Mouse (Mus musculus) forebrain, postnatal 0 days (tissue): ENCODE measurements around the gene Sdc4. TPM values are rescaled to one million over a fixed set of nuclear protein-coding genes. Genes with fewer than 3 reads are reported as not detected.

Experiments
- ATAC-seq: fragments of 200-750 bp; cut with Nextera tagmentation; 2 replicates; pipeline ENCODE4 v1.8.0; 2017; ENCODE audit warnings: mild to moderate bottlenecking, moderate library complexity
- DNase-seq: peaks from one replicate; pipeline ENCODE4 v3.0.0-alpha.2; 2015
- H3K27ac ChIP-seq: fragments of 300-500 bp; sonication (generic); 2 replicates; pipeline ENCODE4 v1.5.1; 2014; ENCODE audit warnings: low read depth, mild to moderate bottlenecking, antibody characterized with exemption, low read length, moderate library complexity, mixed read lengths
- H3K27me3 ChIP-seq: fragments of 300-500 bp; sonication (generic); 2 replicates; pipeline ENCODE4 v1.6.1; 2014; ENCODE audit warnings: mild to moderate bottlenecking, low read length, mixed read lengths; ENCODE audit not compliant: insufficient read depth
- H3K36me3 ChIP-seq: fragments of 300-500 bp; sonication (generic); 2 replicates; pipeline ENCODE4 v1.6.1; 2014; ENCODE audit warnings: mild to moderate bottlenecking, moderate library complexity; ENCODE audit not compliant: insufficient read depth
- H3K4me1 ChIP-seq: fragments of 300-500 bp; sonication (generic); 2 replicates; pipeline ENCODE4 v1.6.1; 2014; ENCODE audit warnings: antibody characterized with exemption; ENCODE audit not compliant: insufficient read depth
- H3K4me2 ChIP-seq: fragments of 300-500 bp; sonication (generic); 2 replicates; pipeline ENCODE4 v1.6.1; 2014; ENCODE audit warnings: low read depth, mild to moderate bottlenecking, moderate library complexity
- H3K4me3 ChIP-seq: fragments of 300-500 bp; sonication (generic); 2 replicates; pipeline ENCODE4 v1.5.1; 2014; ENCODE audit warnings: low read depth, low read length, mixed read lengths
- H3K9ac ChIP-seq: fragments of 300-500 bp; sonication (generic); 2 replicates; pipeline ENCODE4 v1.6.1; 2014; ENCODE audit warnings: mild to moderate bottlenecking
- H3K9me3 ChIP-seq: fragments of 300-500 bp; sonication (generic); 2 replicates; pipeline ENCODE4 v1.6.1; 2016; ENCODE audit warnings: low read length
- CTCF ChIP-seq: sonication (generic); IDR thresholded peaks from 2 replicates; pipeline ENCODE4 v1.5.1; 2016; ENCODE audit warnings: antibody characterized with exemption, control low read depth, low read depth
- WGBS: fragments of 180-500 bp; shearing (Covaris S2); extraction: QIAGEN DNeasy Blood & Tissue Kit; methylation state at CpG from one replicate; pipeline ENCODE4 v1.1.7; 2014; 5-methylcytosine and 5-hydroxymethylcytosine counted together
- polyA plus RNA-seq: library from polyadenylated mRNA; unstranded; fragments of >200 nt; fragmentation: Nextera tagmentation; extraction: Ambion mirVana; gene quantifications from 2 replicates; pipeline ENCODE4 v1.2.1, GENCODE M21; 2015
- total RNA-seq: library from RNA; depleted of rRNA; stranded (reverse); fragments of >200 nt; gene quantifications from 2 replicates; pipeline ENCODE4 v1.2.3, GENCODE M21; 2014

Gene Sdc4
- total and polyA plus RNA-seq, 2 experiments from 2014 or later = 14.0 to 16.5 TPM

DNA sequence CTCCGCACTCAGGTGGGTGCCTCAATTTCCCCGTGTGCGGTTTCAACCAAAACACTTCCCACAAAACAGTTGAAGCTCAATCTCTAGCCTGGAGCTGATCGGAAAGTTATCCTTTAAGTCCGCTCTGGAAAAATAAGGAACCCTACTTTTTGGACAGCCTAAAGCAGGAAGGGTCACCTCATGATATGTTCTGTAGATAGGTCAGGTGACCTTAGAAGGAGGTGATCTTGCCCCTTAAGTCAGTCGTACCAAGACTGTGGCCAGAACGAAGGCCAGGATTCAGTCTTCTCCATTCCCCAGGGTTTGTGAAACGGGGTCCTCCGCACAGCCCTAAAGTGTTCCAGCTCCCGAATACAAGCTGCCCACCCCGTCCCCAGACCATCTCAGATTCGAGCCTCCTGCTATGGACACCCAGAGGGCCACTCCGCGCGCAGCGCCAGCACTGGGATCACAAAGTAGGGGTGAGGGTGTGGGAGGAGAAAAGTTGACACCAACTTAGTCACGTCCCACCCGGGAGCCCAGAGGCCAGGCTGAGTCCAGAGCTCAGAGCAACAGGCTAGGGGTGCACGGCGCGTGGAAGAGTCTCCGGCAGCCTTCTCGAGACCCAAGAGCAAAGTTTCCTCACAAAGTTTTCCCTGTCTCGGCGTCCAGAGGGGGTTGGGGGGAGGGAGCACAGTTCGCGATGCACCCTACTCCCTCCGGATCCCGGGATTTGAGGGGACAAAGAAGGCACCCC is 1.2 kb downstream of the Sdc4 start:
- Histone ChIP-seq H3K27ac (no peak overlapping the region), H3K36me3 (no peaks in the 10 kb centered on the region), H3K9ac (peak overlapping the region; percentile 49), H3K9me3 (no peaks in the 10 kb centered on the region), H3K27me3 (peaks cover 11% of the 10 kb centered on the region), H3K4me1 (no peaks in the 10 kb centered on the region; the same call in 1 of the 2 replicates), H3K4me2 (peak overlapping the region; percentile 81), H3K4me3 (peak overlapping the region; percentile 45)
- no peak for TF ChIP-seq CTCF
- WGBS = 4% methylated on average over 29 of the region's 29 CpGs
- ATAC-seq (peak; percentile 24), DNase-seq (no peak)

DNA sequence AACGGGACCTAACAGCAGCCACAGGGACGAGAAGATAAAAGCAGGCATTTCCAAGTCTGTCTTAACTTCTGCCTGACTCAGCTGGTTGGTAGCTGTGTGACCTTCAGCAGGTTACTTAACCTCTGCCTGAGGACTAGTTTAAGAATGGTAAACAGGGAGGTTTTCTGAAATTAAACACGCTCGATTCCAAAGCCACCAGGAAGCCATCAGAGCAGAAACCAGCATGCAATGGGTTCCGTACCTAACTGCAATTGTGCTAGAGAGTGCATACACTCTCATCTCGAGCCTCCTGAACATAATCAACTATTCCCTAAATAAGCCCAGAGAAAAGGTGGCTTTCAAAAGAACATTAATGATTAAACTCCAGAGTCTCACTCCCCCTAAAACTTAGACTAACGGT is 2.0 kb downstream of the Sdc4 start:
- no peaks in the 10 kb centered on the region; the same call in 1 of the 2 replicates for H3K4me1 ChIP-seq
- no peak overlapping the region for H3K27ac ChIP-seq
- ATAC-seq (no peak), DNase-seq (no peak)
- H3K9me3 ChIP-seq = no peaks in the 10 kb centered on the region
- WGBS = 38% methylated on average over 7 of the region's 7 CpGs
- peak overlapping the region; percentile 5; the same call in 1 of the 2 replicates for H3K4me3 ChIP-seq
- no peak for TF ChIP-seq CTCF
- H3K27me3 ChIP-seq = peaks cover 11% of the 10 kb centered on the region
- H3K36me3 ChIP-seq = no peaks in the 10 kb centered on the region
- H3K4me2 ChIP-seq = 0 out of 2 replicates have a peak overlapping the region, but pooled peaks have one; percentile 81
- no peak overlapping the region for H3K9ac ChIP-seq

GRCm38 (mm10) chr2:164441155-164441554 is 2.5 kb downstream of the Sdc4 start:
- no peak overlapping the region for H3K27ac ChIP-seq
- no peaks in the 10 kb centered on the region; the same call in 1 of the 2 replicates for H3K4me1 ChIP-seq
- H3K4me3 ChIP-seq = no peak overlapping the region
- 53% methylated on average over 8 of the region's 8 CpGs for WGBS
- TF ChIP-seq CTCF = no peak
- no peaks in the 10 kb centered on the region for H3K36me3 ChIP-seq
- H3K27me3 ChIP-seq = peaks cover 11% of the 10 kb centered on the region
- H3K4me2 ChIP-seq = no peak overlapping the region
- ATAC-seq (no peak), DNase-seq (no peak)
- no peaks in the 10 kb centered on the region for H3K9me3 ChIP-seq
- no peak overlapping the region for H3K9ac ChIP-seq

DNA sequence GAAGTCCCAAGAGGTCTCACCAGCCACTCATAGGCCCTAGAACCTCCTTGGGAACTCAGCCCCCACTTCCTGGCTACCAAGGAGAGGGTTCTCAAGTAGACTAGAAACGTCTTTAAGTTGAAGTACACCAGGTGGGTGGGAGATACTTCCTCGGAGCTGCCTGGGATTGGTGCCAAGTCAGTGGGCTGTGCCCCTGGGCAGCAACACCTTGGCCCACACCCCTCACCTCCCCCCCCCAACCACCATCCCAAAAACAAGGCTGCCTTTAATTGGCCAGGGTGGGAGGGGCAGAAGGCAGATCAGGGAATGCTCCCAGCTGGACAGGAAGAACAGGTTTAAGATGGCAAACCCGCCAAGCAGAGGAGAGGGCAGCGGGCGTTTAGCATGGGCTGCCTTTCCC is 3.4 kb downstream of the Sdc4 start:
- Histone ChIP-seq H3K9ac (no peak overlapping the region), H3K4me1 (no peaks in the 10 kb centered on the region; the same call in 1 of the 2 replicates), H3K4me2 (no peak overlapping the region), H3K4me3 (no peak overlapping the region), H3K36me3 (no peaks in the 10 kb centered on the region), H3K27ac (no peak overlapping the region), H3K27me3 (peaks cover 11% of the 10 kb centered on the region), H3K9me3 (no peaks in the 10 kb centered on the region)
- ATAC-seq (no peak), DNase-seq (no peak)
- 78% methylated on average over 5 of the region's 5 CpGs for WGBS
- no peak for TF ChIP-seq CTCF

DNA sequence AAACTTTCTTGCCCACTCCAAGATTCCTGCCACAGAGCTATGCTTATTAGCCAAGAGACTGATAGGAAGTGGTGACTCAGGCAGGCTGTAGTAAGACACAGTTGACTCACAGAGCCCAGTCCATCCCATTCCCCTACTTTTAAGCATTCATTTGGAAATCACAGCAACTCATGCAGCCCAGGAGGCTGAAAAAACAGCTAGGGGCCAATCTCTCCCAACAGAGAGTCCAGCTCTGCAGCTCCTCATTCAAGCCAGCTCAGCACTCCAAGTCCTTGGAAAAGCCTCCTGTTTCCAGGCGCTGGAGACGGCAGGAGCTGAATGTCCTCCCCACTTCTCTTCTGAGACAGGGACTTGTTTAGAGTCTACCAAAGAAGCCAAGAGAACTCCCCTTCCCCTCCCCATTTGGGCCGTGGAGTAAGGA is 4.7 kb downstream of the Sdc4 start:
- H3K36me3 ChIP-seq = no peaks in the 10 kb centered on the region
- no peaks in the 10 kb centered on the region; the same call in 1 of the 2 replicates for H3K4me1 ChIP-seq
- no peak for TF ChIP-seq CTCF
- H3K27me3 ChIP-seq = peaks cover 11% of the 10 kb centered on the region
- H3K9ac ChIP-seq = no peak overlapping the region
- H3K4me3 ChIP-seq = no peak overlapping the region
- 67% methylated on average over 3 of the region's 3 CpGs for WGBS
- H3K4me2 ChIP-seq = no peak overlapping the region
- ATAC-seq (no peak), DNase-seq (no peak)
- H3K27ac ChIP-seq = no peak overlapping the region
- H3K9me3 ChIP-seq = no peaks in the 10 kb centered on the region

DNA sequence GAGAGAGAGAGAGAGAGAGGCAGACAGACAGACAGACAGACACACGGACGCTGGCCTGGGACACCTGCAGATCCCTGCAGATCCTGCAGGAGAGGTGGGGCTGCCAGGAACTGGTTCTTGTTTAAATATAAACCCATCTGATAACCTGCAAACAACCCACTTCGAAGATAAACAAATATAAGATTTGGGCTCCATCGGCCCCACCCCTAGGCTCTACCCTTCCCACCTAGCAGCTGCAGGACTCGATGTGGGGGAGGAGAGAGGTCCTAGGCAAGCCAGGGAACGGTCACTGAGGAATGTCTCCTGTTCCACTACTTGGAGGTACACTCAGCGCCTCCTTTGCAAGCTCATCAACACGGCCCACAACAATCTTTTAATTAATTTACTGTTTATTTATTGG is 5.4 kb downstream of the Sdc4 start:
- ATAC-seq (no peak), DNase-seq (no peak)
- Histone ChIP-seq H3K4me3 (no peak overlapping the region), H3K27me3 (peaks cover 11% of the 10 kb centered on the region), H3K27ac (no peak overlapping the region), H3K9me3 (no peaks in the 10 kb centered on the region), H3K4me2 (no peak overlapping the region), H3K36me3 (no peaks in the 10 kb centered on the region), H3K9ac (no peak overlapping the region), H3K4me1 (no peaks in the 10 kb centered on the region; the same call in 1 of the 2 replicates)
- 76% methylated on average over 8 of the region's 8 CpGs for WGBS
- TF ChIP-seq CTCF = no peak

DNA sequence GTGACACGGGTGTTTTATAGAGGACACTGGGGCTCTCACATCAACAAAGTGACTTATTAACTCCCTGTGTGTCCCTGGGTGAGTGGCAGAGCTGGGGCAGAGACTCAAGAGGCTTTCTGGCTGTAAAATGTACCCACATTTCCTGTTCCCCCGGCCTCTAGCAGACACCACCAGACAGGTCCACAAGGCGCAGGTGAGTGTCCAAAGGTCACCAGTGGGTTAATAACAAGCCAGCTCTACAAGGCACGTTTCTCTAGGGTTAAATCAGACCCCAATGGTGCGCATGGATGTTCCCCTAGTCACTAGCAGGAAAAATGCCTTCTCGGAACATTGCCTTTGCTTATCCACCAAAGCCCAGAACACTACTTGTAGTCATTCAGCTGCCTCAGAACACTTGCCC is 6.0 kb downstream of the Sdc4 start:
- no peak for ATAC-seq
- no peak overlapping the region for H3K4me3 ChIP-seq
- H3K4me2 ChIP-seq = no peak overlapping the region
- H3K27ac ChIP-seq = no peak overlapping the region
- WGBS = 78% methylated on average over 6 of the region's 6 CpGs
- H3K4me1 ChIP-seq = no peaks in the 10 kb centered on the region; the same call in 1 of the 2 replicates
- no peak for DNase-seq
- H3K36me3 ChIP-seq = no peaks in the 10 kb centered on the region
- peaks cover 9% of the 10 kb centered on the region for H3K27me3 ChIP-seq
- TF ChIP-seq CTCF = no peak
- H3K9me3 ChIP-seq = no peaks in the 10 kb centered on the region
- no peak overlapping the region for H3K9ac ChIP-seq
